Mouse (Mus musculus) liver, adult 2 months (tissue): ENCODE data around the gene Gm45785.

Experiments used
- CTCF ChIP-seq: fragments of 200-500 bp; IDR thresholded peaks from 2 replicates; pipeline ENCODE4 v1.5.1; 2011; ENCODE audit warnings: low read depth, low read length, control low read depth
- POLR2A ChIP-seq: fragments of 200-500 bp; IDR thresholded peaks from 2 replicates; pipeline ENCODE4 v1.6.1; 2011; ENCODE audit warnings: low read length, control low read depth; ENCODE audit not compliant: insufficient read depth; ENCODE audit errors: extremely low read depth

DNA sequence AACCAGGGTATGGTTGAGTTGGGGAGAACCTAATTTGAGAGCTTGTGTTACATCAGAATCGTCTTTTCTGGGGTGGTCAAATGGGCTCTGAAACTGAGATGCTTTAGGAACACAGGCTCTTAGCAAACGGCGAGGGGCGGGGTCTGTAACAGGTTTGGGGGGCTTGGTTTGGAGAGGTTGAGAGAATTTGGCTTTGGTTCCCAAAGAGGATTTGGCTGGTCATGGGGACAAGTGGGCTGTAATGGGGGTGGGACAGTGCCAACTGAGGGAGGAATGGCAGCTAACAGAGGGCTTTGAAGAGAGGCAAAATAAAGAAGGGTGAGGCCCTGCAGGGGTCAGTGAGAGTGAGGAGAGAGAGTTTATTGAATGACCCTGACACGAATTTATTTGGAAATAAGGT lies 16.6 kb downstream of the Gm45785 start:
- TF ChIP-seq CTCF (no peak), POLR2A (no peak)
